Mouse (Mus musculus): ENCODE results near the gene Pfdn5.

The Pfdn5 gene

DNA sequence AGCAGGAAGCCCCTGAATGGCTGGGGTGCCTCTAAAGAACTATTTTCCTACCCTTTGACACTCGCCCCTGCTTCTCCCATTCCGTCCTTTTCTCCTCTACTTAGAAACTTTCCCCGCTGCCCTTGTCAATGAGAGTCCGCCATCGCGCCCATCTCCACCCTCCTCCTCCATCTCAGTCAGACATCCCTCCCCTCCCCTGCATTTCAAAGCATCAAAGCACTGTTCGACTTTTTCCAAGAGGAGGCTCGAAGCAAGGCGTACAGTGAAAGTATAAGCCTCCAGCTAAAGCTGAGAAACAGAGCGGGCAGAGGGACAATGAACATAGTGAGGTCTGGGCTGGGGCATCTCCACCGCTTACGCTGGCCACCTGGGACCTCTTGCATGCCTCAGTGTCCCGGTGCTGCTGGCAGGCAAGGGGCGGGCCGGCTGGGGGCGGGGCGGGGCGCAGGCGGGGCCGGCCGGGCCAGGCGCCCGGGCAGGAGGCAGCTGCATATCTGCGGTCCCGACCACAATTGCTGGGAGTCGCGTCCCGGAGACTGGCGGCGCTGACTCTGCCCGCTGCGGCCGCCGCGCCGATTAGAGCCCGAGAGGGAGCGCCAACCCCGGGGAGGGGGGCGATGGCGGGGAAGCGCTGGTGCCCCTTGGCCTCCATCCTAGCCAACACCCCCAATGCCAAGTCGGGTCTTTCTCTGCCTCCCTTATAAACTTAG lies 50.7 kb downstream of the Pfdn5 start:
- DNase-seq (ENCODE audit: low spot score in 2 of 2): no peak

DNA sequence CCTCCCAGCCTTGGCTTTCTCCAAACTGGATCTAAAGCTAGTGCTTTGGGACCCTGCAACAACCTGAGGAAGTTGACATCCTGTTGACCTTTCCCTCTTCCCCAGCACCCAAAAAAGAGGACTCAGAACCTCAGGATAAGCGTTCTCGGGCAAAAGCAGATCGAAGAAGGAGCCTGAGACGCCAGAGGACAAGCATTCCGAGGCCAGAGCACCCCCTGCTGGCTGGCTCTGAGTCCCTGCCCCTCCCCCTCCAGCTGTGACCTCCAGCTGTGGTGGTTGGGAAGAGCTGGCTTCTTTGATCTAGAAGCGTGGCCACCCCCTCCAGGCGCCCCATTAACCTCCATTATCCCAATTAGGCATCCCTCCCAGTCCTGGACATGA lies 51.2 kb downstream of the Pfdn5 start:
- peak; percentile 83 to 89 for DNase-seq (ENCODE audit: low spot score in 2 of 2)

- DNase-seq (ENCODE audit: low spot score in 2 of 2): peak; percentile 86 to 91
Observed at GRCm38 (mm10) chr15:102377810-102378262, 51.9 kb downstream of the Pfdn5 start.

Measured in heart, adult 9 months (tissue).